Mouse (Mus musculus) hindbrain, embryonic 11.5 days (tissue): ENCODE data around the gene Pacrg. TPM values are rescaled to one million over a fixed set of nuclear protein-coding genes. Genes with fewer than 3 reads are reported as not detected.

Experiments
- ATAC-seq: fragments of 200-750 bp; cut with Nextera tagmentation; 2 replicates; pipeline ENCODE4 v1.8.0; 2017; ENCODE audit warnings: mild to moderate bottlenecking, moderate TSS enrichment, moderate library complexity; ENCODE audit not compliant: low FRiP score
- DNase-seq: peaks from one replicate; pipeline ENCODE4 v3.0.0-alpha.2; 2015; ENCODE audit warnings: low spot score
- H3K27ac ChIP-seq: fragments of 300-500 bp; sonication (generic); 2 replicates; pipeline ENCODE4 v1.5.1; 2014; ENCODE audit warnings: mild to moderate bottlenecking, low read depth, low read length
- H3K27me3 ChIP-seq: fragments of 300-500 bp; sonication (generic); 2 replicates; pipeline ENCODE4 v1.6.1; 2014; ENCODE audit warnings: mild to moderate bottlenecking, low read length, moderate library complexity, mixed read lengths; ENCODE audit not compliant: control insufficient read depth, insufficient read depth
- H3K36me3 ChIP-seq: fragments of 300-500 bp; sonication (generic); 2 replicates; pipeline ENCODE4 v1.6.1; 2014; ENCODE audit warnings: mild to moderate bottlenecking, low read length, moderate library complexity, mixed read lengths; ENCODE audit not compliant: control insufficient read depth, insufficient read depth
- H3K4me1 ChIP-seq: fragments of 300-500 bp; sonication (generic); replicated peaks from 2 replicates; pipeline ENCODE4 v1.6.1; 2014; ENCODE audit warnings: low read length, mixed read lengths; ENCODE audit not compliant: control insufficient read depth, insufficient read depth
- H3K4me2 ChIP-seq: fragments of 300-500 bp; sonication (generic); replicated peaks from 2 replicates; pipeline ENCODE4 v1.6.1; 2014; ENCODE audit warnings: mild to moderate bottlenecking, low read depth, low read length
- H3K4me3 ChIP-seq: fragments of 300-500 bp; sonication (generic); 2 replicates; pipeline ENCODE4 v1.5.1; 2014; ENCODE audit warnings: low read depth, low read length
- H3K9ac ChIP-seq: fragments of 300-500 bp; sonication (generic); 2 replicates; pipeline ENCODE4 v1.6.1; 2014; ENCODE audit warnings: low read depth, low read length
- H3K9me3 ChIP-seq: fragments of 300-500 bp; sonication (generic); 2 replicates; pipeline ENCODE4 v1.6.1; 2016; ENCODE audit warnings: low read length; ENCODE audit not compliant: control insufficient read depth
- WGBS: fragments of 180-500 bp; shearing (Covaris S2); extraction: QIAGEN DNeasy Blood & Tissue Kit; methylation state at CpG from one replicate; pipeline ENCODE4 v1.1.7; 2014; 5-methylcytosine and 5-hydroxymethylcytosine counted together
- polyA plus RNA-seq: library from polyadenylated mRNA; unstranded; fragments of >200 nt; fragmentation: Nextera tagmentation; extraction: Ambion mirVana; gene quantifications from 2 replicates; pipeline ENCODE4 v1.2.1, GENCODE M21; 2014

The Pacrg gene
- polyA plus RNA-seq, 1 experiment from 2014 or later = 5.8 TPM

GRCm38 (mm10) chr17:10661294-10661693 lies 178.8 kb downstream of the Pacrg start:
- Histone ChIP-seq H3K27ac (no peak overlapping the region), H3K9ac (no peak overlapping the region), H3K4me3 (no peak overlapping the region), H3K27me3 (no peaks in the 10 kb centered on the region), H3K9me3 (no peaks in the 10 kb centered on the region), H3K4me2 (no peak overlapping the region), H3K36me3 (no peaks in the 10 kb centered on the region), H3K4me1 (no peaks in the 10 kb centered on the region)
- ATAC-seq (no peak), DNase-seq (no peak)
- WGBS = 80% methylated on average over 4 of the region's 4 CpGs

DNA sequence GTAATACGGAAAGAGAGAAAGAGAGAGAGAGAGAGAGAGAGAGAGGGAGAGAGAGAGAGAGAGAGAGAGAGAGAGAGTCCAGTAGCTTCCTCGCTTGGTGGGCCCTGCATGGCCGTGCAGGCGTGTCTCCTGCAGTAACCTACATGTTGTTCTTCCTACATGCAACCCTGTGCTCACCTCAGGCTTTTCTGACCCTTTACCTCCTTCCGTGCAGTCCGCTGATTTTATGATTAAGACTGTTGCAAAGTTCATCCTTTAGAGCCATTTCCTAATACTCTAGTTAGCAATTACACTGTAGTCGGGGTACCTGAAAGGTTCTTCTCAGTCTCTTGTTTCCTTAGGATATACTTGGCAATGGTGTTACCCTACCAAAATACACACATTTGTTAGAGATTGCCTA lies 196.5 kb downstream of the Pacrg start:
- Histone ChIP-seq H3K27ac (no peak overlapping the region), H3K4me2 (no peak overlapping the region), H3K9ac (no peak overlapping the region), H3K27me3 (no peaks in the 10 kb centered on the region), H3K4me3 (no peak overlapping the region), H3K9me3 (no peaks in the 10 kb centered on the region), H3K36me3 (no peaks in the 10 kb centered on the region), H3K4me1 (no peaks in the 10 kb centered on the region)
- ATAC-seq (no peak), DNase-seq (no peak)
- 93% methylated on average over 7 of the region's 7 CpGs for WGBS

- H3K4me1 ChIP-seq = no peaks in the 10 kb centered on the region; the same call in 1 of the 2 replicates
- no peaks in the 10 kb centered on the region for H3K9me3 ChIP-seq
- H3K9ac ChIP-seq = no peak overlapping the region
- 85% methylated on average over 1 of the region's 1 CpGs for WGBS
- DNase-seq (no peak), ATAC-seq (no peak)
- no peak overlapping the region for H3K4me2 ChIP-seq
- H3K27me3 ChIP-seq = no peaks in the 10 kb centered on the region
- H3K27ac ChIP-seq = no peak overlapping the region
- H3K36me3 ChIP-seq = no peaks in the 10 kb centered on the region
- no peak overlapping the region for H3K4me3 ChIP-seq
Measured at GRCm38 (mm10) chr17:10639816-10640215, 200.3 kb downstream of the Pacrg start.

- Histone ChIP-seq H3K4me2 (no peak overlapping the region), H3K36me3 (no peaks in the 10 kb centered on the region), H3K27me3 (no peaks in the 10 kb centered on the region), H3K27ac (no peak overlapping the region), H3K9ac (no peak overlapping the region), H3K4me1 (no peaks in the 10 kb centered on the region; the same call in 1 of the 2 replicates), H3K9me3 (no peaks in the 10 kb centered on the region), H3K4me3 (no peak overlapping the region)
- DNase-seq (no peak), ATAC-seq (no peak)
- 75% methylated on average over 8 of the region's 8 CpGs for WGBS
Measured at GRCm38 (mm10) chr17:10635955-10636470, 204.1 kb downstream of the Pacrg start.

- DNase-seq (no peak), ATAC-seq (no peak)
- H3K9me3 ChIP-seq = no peaks in the 10 kb centered on the region
- no peaks in the 10 kb centered on the region for H3K27me3 ChIP-seq
- H3K4me2 ChIP-seq = no peak overlapping the region
- no peaks in the 10 kb centered on the region for H3K36me3 ChIP-seq
- no peak overlapping the region for H3K27ac ChIP-seq
- H3K9ac ChIP-seq = no peak overlapping the region
- 92% methylated on average over 11 of the region's 11 CpGs for WGBS
- no peaks in the 10 kb centered on the region; the same call in 1 of the 2 replicates for H3K4me1 ChIP-seq
- no peak overlapping the region for H3K4me3 ChIP-seq
Measured at GRCm38 (mm10) chr17:10635470-10635869, 204.6 kb downstream of the Pacrg start.

- no peaks in the 10 kb centered on the region for H3K36me3 ChIP-seq
- no peak overlapping the region for H3K27ac ChIP-seq
- 90% methylated on average over 6 of the region's 6 CpGs for WGBS
- no peak for DNase-seq
- ATAC-seq = no peak
- no peaks in the 10 kb centered on the region for H3K27me3 ChIP-seq
- no peaks in the 10 kb centered on the region for H3K9me3 ChIP-seq
- no peak overlapping the region for H3K4me2 ChIP-seq
- H3K4me3 ChIP-seq = no peak overlapping the region
- no peaks in the 10 kb centered on the region; the same call in 1 of the 2 replicates for H3K4me1 ChIP-seq
- H3K9ac ChIP-seq = no peak overlapping the region
Measured at GRCm38 (mm10) chr17:10635046-10635445, 205.1 kb downstream of the Pacrg start.

DNA sequence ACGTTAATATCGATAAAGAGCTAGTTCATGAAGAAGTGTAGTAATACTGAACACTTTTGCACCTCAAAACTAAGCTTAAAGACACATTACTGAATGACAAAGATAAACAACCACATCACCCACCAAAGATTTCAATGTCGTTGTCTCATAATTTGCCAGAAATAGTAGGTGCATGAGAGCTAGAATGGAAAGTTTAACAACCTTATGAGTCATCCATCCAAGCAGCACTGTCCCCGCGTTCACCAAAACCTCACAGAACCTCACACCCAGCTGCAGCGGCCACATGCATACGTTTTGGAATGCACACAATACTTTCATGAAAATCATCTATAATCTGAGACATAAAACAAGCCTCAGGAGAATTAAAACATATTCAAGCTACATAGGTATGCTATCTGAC lies 206.3 kb downstream of the Pacrg start:
- Histone ChIP-seq H3K27me3 (no peaks in the 10 kb centered on the region), H3K4me1 (no peaks in the 10 kb centered on the region; the same call in 1 of the 2 replicates), H3K4me2 (no peak overlapping the region), H3K9ac (no peak overlapping the region), H3K4me3 (no peak overlapping the region), H3K9me3 (no peaks in the 10 kb centered on the region), H3K27ac (no peak overlapping the region), H3K36me3 (no peaks in the 10 kb centered on the region)
- ATAC-seq (no peak), DNase-seq (no peak)
- WGBS = 93% methylated on average over 7 of the region's 7 CpGs

GRCm38 (mm10) chr17:10628240-10628639 lies 211.9 kb downstream of the Pacrg start:
- no peaks in the 10 kb centered on the region; the same call in 1 of the 2 replicates for H3K4me1 ChIP-seq
- no peak for ATAC-seq
- H3K9me3 ChIP-seq = no peaks in the 10 kb centered on the region
- H3K4me2 ChIP-seq = no peak overlapping the region
- H3K9ac ChIP-seq = no peak overlapping the region
- H3K27me3 ChIP-seq = no peaks in the 10 kb centered on the region
- no peak overlapping the region for H3K4me3 ChIP-seq
- H3K36me3 ChIP-seq = no peaks in the 10 kb centered on the region
- WGBS = 87% methylated on average over 4 of the region's 4 CpGs
- DNase-seq = no peak
- H3K27ac ChIP-seq = no peak overlapping the region

GRCm38 (mm10) chr17:10627476-10627875 lies 212.6 kb downstream of the Pacrg start:
- Histone ChIP-seq H3K27me3 (no peaks in the 10 kb centered on the region), H3K36me3 (no peaks in the 10 kb centered on the region), H3K4me3 (no peak overlapping the region), H3K4me1 (no peaks in the 10 kb centered on the region; the same call in 1 of the 2 replicates), H3K27ac (no peak overlapping the region), H3K4me2 (no peak overlapping the region), H3K9ac (no peak overlapping the region), H3K9me3 (no peaks in the 10 kb centered on the region)
- no peak for ATAC-seq
- DNase-seq = no peak
- whole genome bisulfite sequencing = 58% methylated on average over 2 of the region's 2 CpGs
